Comparison of ENCODE assay signal across 17 mouse cellular contexts in the genomic region with DNA sequence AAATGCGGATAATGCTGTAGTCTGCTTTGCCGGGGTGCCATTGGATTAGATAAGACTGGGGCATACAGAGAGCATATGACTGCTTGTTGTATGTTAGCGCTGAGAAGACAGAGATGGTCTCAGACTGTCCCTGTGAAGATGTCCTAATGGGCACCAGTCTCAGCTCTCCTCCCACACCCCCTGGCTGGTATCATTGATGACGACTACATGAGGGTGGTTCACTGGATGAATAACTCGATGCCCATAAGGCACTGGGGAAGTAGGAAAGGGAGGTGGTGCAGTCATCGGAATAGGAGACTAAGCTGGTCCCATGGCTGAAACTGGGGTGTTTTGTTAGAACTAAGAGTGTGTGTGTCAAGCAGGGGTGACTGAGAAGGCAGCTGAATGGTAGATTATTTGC.
"Had no signal": no experiment of that assay in that cellular context is flagged by ENCODE, and none has a peak within 500 bp of the region (broad histone marks: within the 10 kb centered on the region; RNA-seq: fewer than 3 reads in every experiment).

No protein-coding gene starts in this region.

- DNase-seq: kidney, adult 18-20 months; kidney, adult 9 months; kidney, postnatal 14 days; kidney, postnatal 4 days; liver, postnatal 0 days; lung, embryonic 14.5 days; thymus, adult 18-20 months; thymus, postnatal 36 days had no signal

- H3K9me3 ChIP-seq: limb, embryonic 12.5 days; limb, embryonic 15.5 days; midbrain, embryonic 12.5 days; midbrain, embryonic 15.5 days; neural tube, embryonic 12.5 days; neural tube, embryonic 15.5 days had no signal

- H3K9ac ChIP-seq: limb, embryonic 12.5 days; limb, embryonic 15.5 days; liver, embryonic 14.5 days; liver, postnatal 0 days; lung, embryonic 14.5 days; midbrain, embryonic 12.5 days; midbrain, embryonic 15.5 days; neural tube, embryonic 12.5 days; neural tube, embryonic 15.5 days had no signal

- H3K27me3 ChIP-seq: limb, embryonic 12.5 days; limb, embryonic 15.5 days; midbrain, embryonic 12.5 days; midbrain, embryonic 15.5 days; neural tube, embryonic 12.5 days; neural tube, embryonic 15.5 days had no signal

- H3K4me3 ChIP-seq: limb, embryonic 12.5 days; limb, embryonic 15.5 days; midbrain, embryonic 12.5 days; midbrain, embryonic 15.5 days; neural tube, embryonic 12.5 days; neural tube, embryonic 15.5 days had no signal

- H3K4me2 ChIP-seq: limb, embryonic 12.5 days; limb, embryonic 15.5 days; liver, embryonic 11.5 days; lung, embryonic 14.5 days; midbrain, embryonic 12.5 days; midbrain, embryonic 15.5 days; neural tube, embryonic 12.5 days; neural tube, embryonic 15.5 days had no signal

- H3K4me1 ChIP-seq: limb, embryonic 12.5 days; limb, embryonic 15.5 days; midbrain, embryonic 12.5 days; midbrain, embryonic 15.5 days; neural tube, embryonic 12.5 days; neural tube, embryonic 15.5 days had no signal

- H3K36me3 ChIP-seq: limb, embryonic 12.5 days; limb, embryonic 15.5 days; midbrain, embryonic 12.5 days; midbrain, embryonic 15.5 days; neural tube, embryonic 12.5 days had no signal

- H3K27ac ChIP-seq: limb, embryonic 12.5 days; limb, embryonic 15.5 days; liver, embryonic 14.5 days; macrophage; midbrain, embryonic 12.5 days; midbrain, embryonic 15.5 days; neural tube, embryonic 12.5 days; neural tube, embryonic 15.5 days had no signal
